Mouse (Mus musculus): Measurements from ENCODE around the gene Srrm1. TPM values are rescaled to one million over a fixed set of nuclear protein-coding genes. Genes with fewer than 3 reads are reported as not detected.

Srrm1 gene
- polyA plus RNA-seq, 1 experiment from 2014 or later: 195 TPM

Other genes with a start within 250 kb of the Srrm1 start
- 1.7 and 1.9 TPM in 2 replicates for gene Runx3, start 232.7 kb downstream of the Srrm1 start, polyA plus RNA-seq (2015; fragmentation: Nextera tagmentation; extraction: Ambion mirVana)
- 76.3 and 84.4 TPM in 2 replicates for gene Clic4, start 80.5 kb downstream of the Srrm1 start, polyA plus RNA-seq (2015; fragmentation: Nextera tagmentation; extraction: Ambion mirVana)
- 1.6 and 1.7 TPM in 2 replicates for gene Ncmap, start 44.9 kb upstream of the Srrm1 start, polyA plus RNA-seq (2015; fragmentation: Nextera tagmentation; extraction: Ambion mirVana)
- gene Rcan3, start 80.5 kb upstream of the Srrm1 start, polyA plus RNA-seq (2015; fragmentation: Nextera tagmentation; extraction: Ambion mirVana): 29.2 and 30.3 TPM in 2 replicates
- gene Stpg1, start 141.5 kb upstream of the Srrm1 start, polyA plus RNA-seq (2015; fragmentation: Nextera tagmentation; extraction: Ambion mirVana): 0.31 and 0.62 TPM in 2 replicates
- 5.1 and 8.9 TPM in 2 replicates for gene Nipal3, start 141.7 kb upstream of the Srrm1 start, polyA plus RNA-seq (2015; fragmentation: Nextera tagmentation; extraction: Ambion mirVana)
- 0.50 and 0.81 TPM in 2 replicates for gene Grhl3, start 220.3 kb upstream of the Srrm1 start, polyA plus RNA-seq (2015; fragmentation: Nextera tagmentation; extraction: Ambion mirVana)